Mouse (Mus musculus) heart, postnatal 4 days (tissue): ENCODE data around the gene Ankrd53. TPM values are rescaled to one million over a fixed set of nuclear protein-coding genes. Genes with fewer than 3 reads are reported as not detected.

Source experiments
- DNase-seq: peaks from one replicate; pipeline ENCODE4 v3.0.0; 2021
- total RNA-seq, 2 experiments: library from RNA; stranded (reverse); gene quantifications; 2 replicates each; pipeline ENCODE4 v1.2.3; 2021

Ankrd53 gene
- total RNA-seq: not detected

- DNase-seq: no peak
Observed at GRCm38 (mm10) chr6:83762344-83762743, at the start of gene Ankrd53. Ankrd53 (plus strand) TSS chr6:83762644.

- DNase-seq: no peak
Observed at GRCm38 (mm10) chr6:83713271-83714136, 48.9 kb upstream of the Ankrd53 start.

GRCm38 (mm10) chr6:83714221-83715123 lies 48.0 kb upstream of the Ankrd53 start:
- peak; percentile 52 for DNase-seq

GRCm38 (mm10) chr6:83715461-83716196 lies 46.8 kb upstream of the Ankrd53 start:
- DNase-seq: no peak

GRCm38 (mm10) chr6:83717026-83717425 lies 45.4 kb upstream of the Ankrd53 start:
- DNase-seq: no peak

GRCm38 (mm10) chr6:83722526-83722925 lies 39.9 kb upstream of the Ankrd53 start:
- DNase-seq: no peak

- no peak for DNase-seq
Observed at GRCm38 (mm10) chr6:83727178-83727577, 35.3 kb upstream of the Ankrd53 start.

- DNase-seq: peak; percentile 40
Observed at GRCm38 (mm10) chr6:83728488-83728887, 34.0 kb upstream of the Ankrd53 start.

- no peak for DNase-seq
Observed at GRCm38 (mm10) chr6:83729350-83729970, 33.0 kb upstream of the Ankrd53 start.

GRCm38 (mm10) chr6:83731128-83731527 lies 31.3 kb upstream of the Ankrd53 start:
- DNase-seq: peak; percentile 86

GRCm38 (mm10) chr6:83737311-83737710 lies 25.1 kb upstream of the Ankrd53 start:
- no peak for DNase-seq

- no peak for DNase-seq
Observed at GRCm38 (mm10) chr6:83738596-83738995, 23.8 kb upstream of the Ankrd53 start.

- DNase-seq: no peak
Observed at GRCm38 (mm10) chr6:83742761-83743160, 19.7 kb upstream of the Ankrd53 start, which contains the start of gene Atp6v1b1. Atp6v1b1 (plus strand) TSS chr6:83742990.

GRCm38 (mm10) chr6:83743212-83743611 lies 19.2 kb upstream of the Ankrd53 start:
- DNase-seq: no peak

- DNase-seq: no peak
Observed at GRCm38 (mm10) chr6:83744126-83744525, 18.3 kb upstream of the Ankrd53 start.

GRCm38 (mm10) chr6:83744557-83744956 lies 17.9 kb upstream of the Ankrd53 start:
- no peak for DNase-seq

GRCm38 (mm10) chr6:83745466-83745865 lies 17.0 kb upstream of the Ankrd53 start:
- DNase-seq: no peak

- DNase-seq: no peak
Observed at GRCm38 (mm10) chr6:83749286-83749685, 13.2 kb upstream of the Ankrd53 start.

GRCm38 (mm10) chr6:83750171-83750684 lies 12.2 kb upstream of the Ankrd53 start:
- DNase-seq: peak; percentile 84

- no peak for DNase-seq
Observed at GRCm38 (mm10) chr6:83756051-83756450, 6.4 kb upstream of the Ankrd53 start.

GRCm38 (mm10) chr6:83762880-83763431 lies 512 bp downstream of the Ankrd53 start:
- peak; percentile 40 for DNase-seq
